Mouse (Mus musculus): ENCODE results near the gene Pdk3.

- TF ChIP-seq ZKSCAN1 (IDR thresholded peaks at IDR 0.05; ENCODE audit: low read depth, low read length) (no peak), MEF2A (IDR thresholded peaks at IDR 0.05; ENCODE audit: extremely low read depth, insufficient replicate concordance, low read depth, low read length, poor library complexity, severe bottlenecking) (no peak), TCF12 (IDR thresholded peaks at IDR 0.05; ENCODE audit: low read depth, low read length) (no peak), GATA1 (IDR thresholded peaks at IDR 0.05; ENCODE audit: low read depth, low read length) (no peak), EP300 (IDR thresholded peaks at IDR 0.05; ENCODE audit: low read depth in 1 of 2, low read length in 2 of 2) (no peak), MAX (IDR thresholded peaks at IDR 0.05; ENCODE audit: low read length) (no peak)
Measured at GRCm38 (mm10) chrX:93732407-93732806, 99.6 kb downstream of the Pdk3 start.

Measured in MEL (cell line).